Mouse (Mus musculus): ENCODE data around the gene A930033H14Rik. TPM values are rescaled to one million over a fixed set of nuclear protein-coding genes. Genes with fewer than 3 reads are reported as not detected.

A930033H14Rik gene
- total and polyA plus RNA-seq, 3 experiments = not detected

Other genes with a start within 250 kb of the A930033H14Rik start
- gene Rhobtb1, start 61.7 kb downstream of the A930033H14Rik start, total RNA-seq (2012; rRNA removed) = not detected in 2 replicates
- not detected for gene Rhobtb1, start 61.7 kb downstream of the A930033H14Rik start, polyA plus RNA-seq (2012; ENCODE audit: insufficient read depth in 1 of 2, insufficient read length in 2 of 2, low read depth in 1 of 2, low replicate concordance in 2 of 2, missing spikeins in 1 of 2)
- gene Cdk1, start 139.8 kb upstream of the A930033H14Rik start, total RNA-seq (2012; rRNA removed) = 311 and 333 TPM in 2 replicates
- gene Cdk1, start 139.8 kb upstream of the A930033H14Rik start, polyA plus RNA-seq (2012; ENCODE audit: insufficient read depth in 1 of 2, insufficient read length in 2 of 2, low read depth in 1 of 2, low replicate concordance in 2 of 2, missing spikeins in 1 of 2) = 100 to 1,000 TPM; 223 to 562 TPM
- 3.2 and 4.2 TPM in 2 replicates for gene Ank3, start 185.7 kb upstream of the A930033H14Rik start, total RNA-seq (2012; rRNA removed)
- 1 to 10 TPM in 1 of 2 experiments, not detected in 1; 6.7 TPM for gene Ank3, start 185.7 kb upstream of the A930033H14Rik start, polyA plus RNA-seq (2012; ENCODE audit: insufficient read depth in 1 of 2, insufficient read length in 2 of 2, low read depth in 1 of 2, low replicate concordance in 2 of 2, missing spikeins in 1 of 2)

Measured in MEL (cell line).